Mouse (Mus musculus) lung, postnatal 0 days (tissue): Measurements from ENCODE around the gene Gm9573. TPM values are rescaled to one million over a fixed set of nuclear protein-coding genes. Genes with fewer than 3 reads are reported as not detected.

Experiments
- ATAC-seq: fragments of 200-750 bp; cut with Nextera tagmentation; 2 replicates; pipeline ENCODE4 v1.8.0; 2017; ENCODE audit warnings: moderate library complexity
- DNase-seq: peaks from one replicate; pipeline ENCODE4 v3.0.0-alpha.2; 2016; ENCODE audit warnings: low spot score
- H3K27ac ChIP-seq: fragments of 300-500 bp; sonication (generic); 2 replicates; pipeline ENCODE4 v1.5.1; 2014; ENCODE audit warnings: antibody characterized with exemption, mild to moderate bottlenecking, low read length, mixed read lengths
- H3K27me3 ChIP-seq: fragments of 300-500 bp; sonication (generic); replicated peaks from 2 replicates; pipeline ENCODE4 v1.6.1; 2014; ENCODE audit warnings: low read length, mixed read lengths; ENCODE audit not compliant: insufficient read depth
- H3K36me3 ChIP-seq: fragments of 300-500 bp; sonication (generic); 2 replicates; pipeline ENCODE4 v1.6.1; 2014; ENCODE audit warnings: low read length, mixed read lengths; ENCODE audit not compliant: insufficient read depth
- H3K4me1 ChIP-seq: fragments of 300-500 bp; sonication (generic); 2 replicates; pipeline ENCODE4 v1.6.1; 2014; ENCODE audit warnings: antibody characterized with exemption, low read depth, low read length, mixed read lengths; ENCODE audit not compliant: insufficient read depth
- H3K4me2 ChIP-seq: fragments of 300-500 bp; sonication (generic); replicated peaks from 2 replicates; pipeline ENCODE4 v1.6.1; 2014; ENCODE audit warnings: low read depth, mild to moderate bottlenecking, low read length, moderate library complexity, mixed read lengths
- H3K4me3 ChIP-seq: fragments of 300-500 bp; sonication (generic); 2 replicates; pipeline ENCODE4 v1.5.1; 2014; ENCODE audit warnings: low read depth, low read length
- H3K9ac ChIP-seq: fragments of 300-500 bp; sonication (generic); replicated peaks from 2 replicates; pipeline ENCODE4 v1.6.1; 2014; ENCODE audit warnings: low read depth, mild to moderate bottlenecking
- H3K9me3 ChIP-seq: fragments of 300-500 bp; sonication (generic); 2 replicates; pipeline ENCODE4 v1.6.1; 2016; ENCODE audit warnings: low read length, mixed read lengths
- CTCF ChIP-seq: IDR thresholded peaks from 2 replicates; pipeline ENCODE4 v1.5.1; 2016; ENCODE audit warnings: antibody characterized with exemption, mild to moderate bottlenecking
- EP300 ChIP-seq: IDR thresholded peaks from 2 replicates; pipeline ENCODE4 v1.6.1; 2016; ENCODE audit warnings: antibody characterized with exemption, mild to moderate bottlenecking, control low read depth
- WGBS: fragments of 180-500 bp; shearing (Covaris S2); extraction: QIAGEN DNeasy Blood & Tissue Kit; methylation state at CpG from one replicate; pipeline ENCODE4 v1.1.7; 2014; 5-methylcytosine and 5-hydroxymethylcytosine counted together
- polyA plus RNA-seq: library from polyadenylated mRNA; unstranded; fragments of >200 nt; fragmentation: Nextera tagmentation; extraction: Ambion mirVana; gene quantifications from 2 replicates; pipeline ENCODE4 v1.2.1, GENCODE M21; 2015

Gene Gm9573
- polyA plus RNA-seq, 1 experiment from 2014 or later: not detected

DNA sequence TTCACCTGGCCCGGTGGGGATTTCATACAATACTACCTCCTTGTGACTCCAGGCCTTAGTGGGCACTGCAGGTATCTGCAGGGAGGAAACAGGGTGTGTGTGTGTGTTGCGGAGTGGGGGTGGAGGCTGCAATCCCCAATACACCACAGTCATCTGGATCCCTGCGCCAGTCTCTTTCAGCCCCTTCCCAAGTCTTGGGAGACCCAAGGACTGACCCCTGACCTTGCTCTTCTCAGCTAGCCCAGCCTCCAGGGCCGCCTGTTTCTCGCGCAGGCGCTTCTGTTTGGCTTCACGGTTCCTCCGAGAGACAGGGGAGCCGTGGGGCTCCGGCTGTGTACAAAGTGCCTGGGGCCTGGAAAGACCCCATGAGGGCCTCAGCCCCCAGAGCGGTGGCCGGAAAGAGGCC is 40.4 kb upstream of the Gm9573 start:
- Histone ChIP-seq H3K4me2 (peak overlapping the region; percentile 94), H3K4me3 (peak overlapping the region; percentile 65), H3K4me1 (peaks cover 4% of the 10 kb centered on the region; the same call in 1 of the 2 replicates), H3K27me3 (no peaks in the 10 kb centered on the region), H3K27ac (peak overlapping the region; percentile 82), H3K36me3 (peaks cover 6% of the 10 kb centered on the region; the same call in 1 of the 2 replicates), H3K9ac (peak overlapping the region; percentile 68), H3K9me3 (no peaks in the 10 kb centered on the region)
- ATAC-seq (peak; percentile 13), DNase-seq (peak; percentile 31)
- WGBS: 2% methylated on average over 13 of the region's 13 CpGs
- no peak for TF ChIP-seq CTCF
- TF ChIP-seq EP300: no peak

DNA sequence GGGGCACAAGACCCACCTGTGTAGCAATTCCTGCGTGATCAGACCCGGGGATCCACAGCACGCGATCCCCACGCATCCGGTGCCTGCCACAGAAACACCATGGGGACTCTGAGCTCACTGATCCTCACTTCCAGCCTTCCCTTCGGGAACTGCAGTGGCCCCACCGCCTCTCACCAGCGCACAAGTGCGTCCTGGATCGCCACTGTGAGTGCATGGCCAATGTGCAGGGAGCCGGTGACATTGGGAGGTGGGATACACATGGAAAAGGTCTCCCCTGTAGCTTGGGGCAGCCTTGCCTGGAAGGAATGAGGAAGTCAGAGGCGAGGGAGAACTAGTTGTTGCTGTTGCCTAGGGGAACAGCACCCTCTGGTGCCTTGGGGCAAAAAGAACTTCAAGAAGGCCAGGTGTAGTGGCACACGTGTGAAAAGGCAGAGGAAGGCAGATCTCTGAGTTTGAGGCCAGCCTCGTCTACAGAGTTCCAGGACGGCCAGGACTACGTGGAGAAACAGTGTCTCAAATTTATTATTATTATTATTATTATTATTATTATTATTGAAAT is 39.6 kb upstream of the Gm9573 start:
- H3K4me2 ChIP-seq: no peak overlapping the region
- H3K4me1 ChIP-seq: peaks cover 4% of the 10 kb centered on the region; the same call in 1 of the 2 replicates
- no peak overlapping the region for H3K9ac ChIP-seq
- no peak overlapping the region for H3K4me3 ChIP-seq
- 60% methylated on average over 17 of the region's 17 CpGs for WGBS
- ATAC-seq (peak; percentile 47), DNase-seq (peak; percentile 86)
- H3K27ac ChIP-seq: peak overlapping the region; percentile 66
- no peaks in the 10 kb centered on the region for H3K27me3 ChIP-seq
- TF ChIP-seq EP300: no peak
- peak; percentile 84 for TF ChIP-seq CTCF
- no peaks in the 10 kb centered on the region for H3K9me3 ChIP-seq
- peaks cover 11% of the 10 kb centered on the region; the same call in 1 of the 2 replicates for H3K36me3 ChIP-seq

DNA sequence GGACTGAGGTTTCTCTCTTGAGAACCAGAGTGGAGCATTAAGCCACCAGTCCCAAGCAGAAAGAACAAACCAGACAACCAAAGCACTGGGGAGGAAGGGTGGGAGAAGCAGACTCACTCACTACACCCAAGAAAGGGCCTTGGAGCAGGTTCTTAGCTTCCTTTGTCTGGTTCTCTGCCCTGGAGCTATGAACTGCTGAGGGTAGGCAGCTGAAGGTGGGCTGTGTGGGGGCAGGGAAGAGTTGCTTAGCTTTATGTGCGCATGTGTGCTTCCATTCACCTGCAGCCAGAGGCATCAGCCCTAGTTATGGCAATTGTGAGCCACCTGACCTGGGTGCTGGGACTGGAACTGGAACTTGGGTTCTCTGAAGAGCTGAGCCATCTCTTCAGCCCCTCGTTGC is 26.6 kb upstream of the Gm9573 start:
- DNase-seq (peak; percentile 11), ATAC-seq (no peak)
- no peak overlapping the region for H3K9ac ChIP-seq
- H3K36me3 ChIP-seq: no peaks in the 10 kb centered on the region
- H3K4me1 ChIP-seq: no peaks in the 10 kb centered on the region; the same call in 1 of the 2 replicates
- H3K27me3 ChIP-seq: no peaks in the 10 kb centered on the region
- peak overlapping the region; percentile 66 for H3K27ac ChIP-seq
- peak overlapping the region; percentile 32 for H3K4me2 ChIP-seq
- no peak overlapping the region for H3K4me3 ChIP-seq
- H3K9me3 ChIP-seq: no peaks in the 10 kb centered on the region
- no peak for TF ChIP-seq CTCF
- no peak for TF ChIP-seq EP300
- 54% methylated on average over 2 of the region's 2 CpGs for WGBS

DNA sequence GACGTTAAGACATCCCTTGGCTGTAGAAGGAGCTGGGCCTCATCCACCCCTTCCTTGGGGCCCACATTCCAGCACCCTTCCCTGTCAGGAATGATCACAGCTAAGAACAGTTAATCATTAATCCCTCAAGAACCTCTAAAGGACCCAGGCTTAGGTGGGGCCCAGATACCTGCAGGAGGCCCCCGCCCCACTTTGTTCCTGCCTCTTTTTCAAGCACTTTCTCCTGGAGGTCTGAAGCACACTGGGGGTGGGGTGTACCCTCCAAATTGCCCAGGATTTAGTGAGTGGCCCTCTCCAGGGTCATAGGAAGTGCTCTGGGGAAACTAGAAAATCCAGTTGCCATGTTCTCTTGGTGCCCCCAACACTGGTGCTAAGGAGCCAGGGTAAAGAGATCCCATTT is 23.0 kb upstream of the Gm9573 start:
- ATAC-seq: peak; percentile 97
- Histone ChIP-seq H3K27ac (peak overlapping the region; percentile 94), H3K4me2 (peak overlapping the region; percentile 51), H3K27me3 (no peaks in the 10 kb centered on the region), H3K9ac (0 out of 2 replicates have a peak overlapping the region, but pooled peaks have one; percentile 41), H3K36me3 (no peaks in the 10 kb centered on the region), H3K9me3 (no peaks in the 10 kb centered on the region), H3K4me1 (no peaks in the 10 kb centered on the region; the same call in 1 of the 2 replicates), H3K4me3 (0 out of 2 replicates have a peak overlapping the region, but pooled peaks have one; percentile 18)
- WGBS: 62% methylated on average over 2 of the region's 2 CpGs
- TF ChIP-seq EP300 (peak; percentile 97), CTCF (no peak)
- peak; percentile 95 for DNase-seq

DNA sequence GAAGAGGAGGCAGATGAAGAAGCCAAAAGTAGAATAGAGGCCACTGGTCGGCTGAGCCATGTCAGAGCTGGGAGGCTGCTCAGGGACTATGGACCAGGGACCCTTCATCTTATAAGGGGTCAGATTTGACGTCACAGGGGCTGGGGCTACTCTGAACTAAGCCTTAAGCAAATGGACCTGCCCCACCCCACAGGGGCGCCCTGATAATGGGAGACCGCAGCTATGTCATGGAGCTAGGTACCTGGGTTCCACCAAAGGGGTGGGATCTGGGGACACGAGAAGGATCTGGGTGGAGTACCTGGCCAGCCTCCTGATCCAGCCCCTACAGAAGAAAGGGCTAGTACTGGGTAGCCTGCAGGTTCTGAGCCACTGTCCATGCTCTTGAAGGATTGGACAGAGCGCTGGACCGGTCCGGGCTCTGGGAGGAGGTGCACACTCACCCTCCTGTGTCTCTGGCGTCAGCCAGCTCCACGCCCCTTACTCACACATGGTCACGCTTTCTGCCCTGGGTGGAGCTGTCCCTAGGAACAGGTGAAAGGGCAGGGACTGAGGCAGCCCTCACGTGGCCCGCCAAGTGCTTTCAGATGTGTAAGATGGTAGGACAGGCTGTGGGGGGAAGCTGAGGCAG is 17.3 kb upstream of the Gm9573 start, which contains the start of gene Mucl3:
TSS of gene Mucl3 (minus strand) at position 87 of the 628 bp plus-strand sequence.
- peak; percentile 33; the same call in 1 of the 2 replicates for ATAC-seq
- H3K4me3 ChIP-seq: no peak within 1 kb of the TSS
- 64% methylated on average over 13 of the region's 13 CpGs for WGBS

DNA sequence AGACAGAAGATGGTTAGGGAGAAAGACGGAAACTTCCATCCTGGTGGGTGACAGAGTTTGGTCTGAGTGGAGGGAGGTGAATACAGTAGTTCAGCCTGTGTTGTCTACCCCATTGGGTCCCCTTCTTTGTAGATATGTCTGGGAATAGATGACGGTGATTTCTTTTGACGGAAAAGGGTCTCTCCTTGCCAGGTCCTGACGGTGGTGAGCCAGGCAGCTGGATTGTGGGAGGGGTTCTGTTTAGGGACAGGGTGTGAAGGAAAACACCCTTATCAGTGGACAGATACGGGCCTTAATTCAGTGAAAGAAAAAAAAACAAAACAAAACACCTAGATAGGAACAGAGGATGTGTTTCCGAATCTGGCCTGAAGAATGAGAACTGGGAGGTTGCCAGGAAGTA is 12.9 kb upstream of the Gm9573 start:
- 40% methylated on average over 6 of the region's 6 CpGs for WGBS
- Histone ChIP-seq H3K9ac (no peak overlapping the region), H3K27ac (peak overlapping the region; percentile 81), H3K4me2 (0 out of 2 replicates have a peak overlapping the region, but pooled peaks have one; percentile 14), H3K9me3 (no peaks in the 10 kb centered on the region), H3K27me3 (no peaks in the 10 kb centered on the region), H3K36me3 (no peaks in the 10 kb centered on the region), H3K4me3 (no peak overlapping the region), H3K4me1 (peaks cover 4% of the 10 kb centered on the region; the same call in 1 of the 2 replicates)
- ATAC-seq (no peak), DNase-seq (no peak)
- TF ChIP-seq CTCF: no peak
- TF ChIP-seq EP300: no peak

More for the DNA sequence above, 17.3 kb upstream of the Gm9573 start, which contains the start of gene Mucl3:
- Histone ChIP-seq H3K27me3 (no peaks in the 10 kb centered on the region), H3K9me3 (no peaks in the 10 kb centered on the region), H3K27ac (no peak within 1 kb of the TSS), H3K4me2 (no peak within 1 kb of the TSS), H3K9ac (no peak within 1 kb of the TSS), H3K36me3 (no peaks in the 10 kb centered on the region), H3K4me1 (no peaks in the 10 kb centered on the region)
- TF ChIP-seq EP300 (no peak), CTCF (no peak)
- DNase-seq: peak; percentile 26
